Mouse (Mus musculus) stomach, postnatal 0 days (tissue): ENCODE data around the gene Rubcnl.

ENCODE experiments used
- CTCF ChIP-seq: IDR thresholded peaks from 2 replicates; pipeline ENCODE4 v1.5.1; 2016; ENCODE audit warnings: antibody characterized with exemption, low read depth, mild to moderate bottlenecking, moderate library complexity
- EP300 ChIP-seq: optimal IDR thresholded peaks from 2 replicates; pipeline ENCODE3; 2016; ENCODE audit warnings: antibody characterized with exemption

DNA sequence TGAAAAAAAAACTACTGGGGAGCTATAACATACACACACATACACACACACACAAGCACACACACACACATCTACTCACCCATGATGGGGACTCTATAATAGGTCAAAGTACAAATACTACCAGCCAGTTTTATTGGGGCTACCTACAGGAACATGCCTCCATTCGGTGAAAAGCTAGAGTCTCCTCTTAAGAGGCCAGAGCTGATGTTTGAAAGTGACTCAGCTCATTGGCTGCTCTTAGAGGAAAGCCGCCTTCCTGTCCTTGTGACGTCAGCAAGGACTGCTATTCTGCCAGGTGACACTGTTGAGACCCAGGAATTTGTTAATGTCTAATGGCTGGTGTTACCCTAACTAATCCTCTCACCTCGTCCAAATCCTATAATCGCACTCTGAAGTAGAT is 43.1 kb upstream of the Rubcnl start:
- TF ChIP-seq CTCF (no peak), EP300 (no peak)
